Mouse (Mus musculus): ENCODE data around the gene Armc10.
"Not testable (repeated sequence)": the region's sequence is repeated elsewhere in the genome, so short reads cannot be mapped to it uniquely, and the experiment has no call there.

The Armc10 gene

GRCm38 (mm10) chr5:21702873-21703475 lies 57.4 kb downstream of the Armc10 start:
- no peak for DNase-seq (ENCODE audit: low read depth)

GRCm38 (mm10) chr5:21703708-21704107 lies 58.1 kb downstream of the Armc10 start:
- DNase-seq (ENCODE audit: low read depth): no peak

GRCm38 (mm10) chr5:21706546-21706945 lies 60.9 kb downstream of the Armc10 start:
- DNase-seq (ENCODE audit: low read depth): no peak

- DNase-seq (ENCODE audit: low read depth): not testable (repeated sequence)
Observed at GRCm38 (mm10) chr5:21708011-21708410, 62.4 kb downstream of the Armc10 start.
